Mouse (Mus musculus): Measurements from ENCODE around the gene Ubqln4.
A peak's percentile ranks its signal among the peaks of the same experiment; 100 is the strongest.
"Not testable (repeated sequence)": the region's sequence is repeated elsewhere in the genome, so short reads cannot be mapped to it uniquely, and the experiment has no call there.

The Ubqln4 gene

DNA sequence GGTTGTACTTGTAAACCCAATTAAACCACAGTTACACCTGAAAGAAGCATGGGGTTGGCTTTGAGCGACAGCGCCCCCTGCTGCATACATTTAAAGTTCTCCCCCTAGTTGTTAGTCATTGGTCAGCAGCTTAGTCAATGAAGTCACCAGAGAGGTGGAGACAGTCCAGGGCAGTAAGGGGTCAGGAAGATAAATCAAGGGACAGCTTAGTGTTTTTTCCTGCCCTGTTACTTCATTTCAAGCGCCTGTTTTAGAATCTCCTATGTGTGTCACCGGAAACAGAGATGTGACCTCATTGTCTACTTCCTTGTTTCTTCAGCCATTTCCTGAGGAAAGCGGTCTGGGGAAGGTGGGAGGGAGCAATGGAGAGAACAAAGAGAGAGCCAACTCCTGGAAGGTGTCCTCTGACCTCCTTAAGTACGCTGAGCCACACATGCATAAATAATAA lies 50.2 kb downstream of the Ubqln4 start:
- DNase-seq (ENCODE audit: low read depth): peak; percentile 91

DNA sequence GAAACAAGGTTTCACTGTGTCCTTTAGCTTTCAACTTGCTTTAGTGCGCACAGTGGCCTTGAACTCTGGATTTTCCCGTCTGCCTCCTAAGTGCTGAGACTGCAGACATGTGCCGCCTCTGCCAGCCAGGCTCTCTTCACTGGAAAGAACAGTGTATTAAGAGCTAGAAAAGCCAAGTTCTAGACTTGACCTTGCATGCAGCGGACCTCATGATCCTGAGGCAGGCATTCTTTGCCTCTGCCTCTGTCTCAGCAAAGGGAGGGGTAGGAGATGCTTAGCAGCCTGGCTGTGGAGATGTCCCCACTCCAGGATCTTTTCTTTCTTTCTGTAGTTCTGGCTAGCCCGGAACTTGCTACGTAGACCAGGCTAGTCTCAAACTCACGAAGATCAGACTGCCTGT lies 51.3 kb downstream of the Ubqln4 start:
- DNase-seq (ENCODE audit: low read depth): no peak

DNA sequence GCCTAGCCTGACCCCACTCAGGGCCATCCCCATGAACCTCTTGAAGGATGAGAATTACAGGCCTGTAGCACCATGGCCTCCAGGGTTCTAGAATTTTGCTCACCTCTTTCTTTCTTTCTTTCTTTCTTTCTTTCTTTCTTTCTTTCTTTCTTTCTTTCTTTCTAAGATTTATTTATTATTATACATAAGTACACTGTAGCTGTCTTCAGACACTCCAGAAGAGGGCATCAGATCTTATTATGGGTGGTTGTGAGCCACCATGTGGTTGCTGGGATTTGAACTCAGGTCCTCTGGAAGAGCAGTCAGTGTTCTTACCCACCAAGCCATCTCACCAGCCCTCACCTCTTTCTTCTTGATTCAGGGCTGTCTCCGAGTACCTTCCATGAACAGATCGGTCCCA lies 52.1 kb downstream of the Ubqln4 start, which contains the start of gene Arhgef2:
Gene Arhgef2, plus strand, starts transcription at position 301 of the 400 bp plus-strand sequence.
- not testable (repeated sequence) for DNase-seq (ENCODE audit: low read depth)

GRCm38 (mm10) chr3:88607065-88607757 lies 53.7 kb downstream of the Ubqln4 start:
- peak; percentile 92 for DNase-seq (ENCODE audit: low read depth)

DNA sequence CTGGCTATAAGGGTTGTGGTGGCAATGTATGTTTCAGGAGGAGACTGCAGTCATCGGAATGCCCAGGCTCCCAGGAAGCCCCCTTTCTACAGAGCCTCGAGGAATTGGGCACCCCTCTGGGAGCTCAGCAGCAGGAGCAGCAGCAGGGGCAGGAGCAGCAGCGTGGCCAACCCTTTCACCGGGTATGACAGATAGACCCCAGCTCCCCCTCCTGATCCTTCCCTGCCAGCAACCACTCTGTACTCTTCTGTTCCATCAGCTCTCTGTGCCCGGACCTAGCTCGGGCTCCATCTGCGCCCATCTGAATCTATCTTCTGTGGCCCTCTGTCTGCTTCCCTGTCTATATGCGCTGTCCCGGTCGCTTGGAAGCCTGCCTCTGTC lies 54.2 kb downstream of the Ubqln4 start:
- no peak for DNase-seq (ENCODE audit: low read depth)

GRCm38 (mm10) chr3:88609066-88609465 lies 55.5 kb downstream of the Ubqln4 start:
- peak; percentile 55 for DNase-seq (ENCODE audit: low read depth)

DNA sequence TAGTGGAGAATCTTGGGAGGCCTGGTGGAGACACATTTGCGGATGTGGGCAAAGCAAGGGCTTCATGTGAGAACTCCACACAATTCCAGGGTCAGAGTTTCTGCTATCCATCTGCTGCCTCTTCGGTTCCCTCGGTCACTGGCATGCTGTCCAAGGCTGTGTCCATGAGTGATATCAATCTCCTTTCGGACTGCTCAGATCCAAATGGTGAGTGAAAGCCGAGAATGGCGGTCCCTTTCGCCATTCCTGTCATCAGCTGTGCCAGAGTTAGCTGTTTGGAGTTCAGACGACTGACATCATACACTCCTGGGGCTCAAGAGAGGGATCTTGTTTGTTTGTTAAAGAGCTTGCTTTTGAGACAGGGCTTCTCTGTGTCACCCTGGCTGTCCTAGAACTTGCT lies 60.9 kb downstream of the Ubqln4 start:
- DNase-seq (ENCODE audit: low read depth): no peak

- no peak for DNase-seq (ENCODE audit: low read depth)
Measured at GRCm38 (mm10) chr3:88615117-88615516, 61.6 kb downstream of the Ubqln4 start.

- DNase-seq (ENCODE audit: low read depth): no peak
Measured at GRCm38 (mm10) chr3:88615902-88616391, 62.4 kb downstream of the Ubqln4 start.

GRCm38 (mm10) chr3:88616951-88617500 lies 63.5 kb downstream of the Ubqln4 start:
- DNase-seq (ENCODE audit: low read depth): no peak

- DNase-seq (ENCODE audit: low read depth): no peak
Measured at GRCm38 (mm10) chr3:88618074-88618871, 64.7 kb downstream of the Ubqln4 start.

Data from 416B (cell line).